Mouse (Mus musculus) limb, embryonic 14.5 days (tissue): ENCODE measurements at regions not wholly inside any gene's neighbourhood (a gene's known extent, or its start where the extent isn't known, plus 50 kb on each side); places are given as distances from the start of the nearest gene placed in this dataset.

Experiments
- ATAC-seq: fragments of 200-750 bp; cut with Nextera tagmentation; 2 replicates; pipeline ENCODE4 v1.8.0; 2017; ENCODE audit warnings: low read depth, moderate number of reproducible peaks, moderate TSS enrichment; ENCODE audit not compliant: low FRiP score
- DNase-seq: peaks from one replicate; pipeline ENCODE4 v3.0.0-alpha.2; 2015; ENCODE audit warnings: low spot score
- H3K27ac ChIP-seq: fragments of 300-500 bp; sonication (generic); replicated peaks from 2 replicates; pipeline ENCODE4 v1.5.1; 2014; ENCODE audit warnings: low read depth, mild to moderate bottlenecking, low read length, moderate library complexity, mixed read lengths
- H3K27me3 ChIP-seq: fragments of 300-500 bp; sonication (generic); 2 replicates; pipeline ENCODE4 v1.6.1; 2014; ENCODE audit warnings: low read length, mixed read lengths; ENCODE audit not compliant: control insufficient read depth, insufficient read depth
- H3K36me3 ChIP-seq: fragments of 300-500 bp; sonication (generic); 2 replicates; pipeline ENCODE4 v1.6.1; 2014; ENCODE audit warnings: mild to moderate bottlenecking, low read length, moderate library complexity, mixed read lengths; ENCODE audit not compliant: control insufficient read depth, insufficient read depth
- H3K4me1 ChIP-seq: fragments of 300-500 bp; sonication (generic); 2 replicates; pipeline ENCODE4 v1.6.1; 2014; ENCODE audit warnings: antibody characterized with exemption, low read length, mixed read lengths; ENCODE audit not compliant: control insufficient read depth, insufficient read depth
- H3K4me2 ChIP-seq: fragments of 300-500 bp; sonication (generic); replicated peaks from 2 replicates; pipeline ENCODE4 v1.6.1; 2014; ENCODE audit warnings: low read depth, mild to moderate bottlenecking, low read length, moderate library complexity; ENCODE audit not compliant: severe bottlenecking
- H3K4me3 ChIP-seq: fragments of 300-500 bp; sonication (generic); replicated peaks from 2 replicates; pipeline ENCODE4 v1.5.1; 2014; ENCODE audit warnings: low read length
- H3K9ac ChIP-seq: fragments of 300-500 bp; sonication (generic); 2 replicates; pipeline ENCODE4 v1.6.1; 2014; ENCODE audit warnings: mild to moderate bottlenecking, low read depth, low read length, moderate library complexity; ENCODE audit not compliant: severe bottlenecking
- H3K9me3 ChIP-seq: fragments of 300-500 bp; sonication (generic); 2 replicates; pipeline ENCODE4 v1.6.1; 2016; ENCODE audit warnings: low read length; ENCODE audit not compliant: control insufficient read depth
- POLR2A ChIP-seq: fragments of 200-500 bp; IDR thresholded peaks from 2 replicates; pipeline ENCODE4 v1.8.0; 2012; ENCODE audit warnings: inconsistent platforms, mild to moderate bottlenecking, moderate library complexity, borderline replicate concordance; ENCODE audit not compliant: insufficient read depth, insufficient read length; ENCODE audit errors: extremely low read depth
- WGBS: fragments of 180-500 bp; shearing (Covaris S2); extraction: QIAGEN DNeasy Blood & Tissue Kit; methylation state at CpG from one replicate; pipeline ENCODE4 v1.1.7; 2014; 5-methylcytosine and 5-hydroxymethylcytosine counted together

DNA sequence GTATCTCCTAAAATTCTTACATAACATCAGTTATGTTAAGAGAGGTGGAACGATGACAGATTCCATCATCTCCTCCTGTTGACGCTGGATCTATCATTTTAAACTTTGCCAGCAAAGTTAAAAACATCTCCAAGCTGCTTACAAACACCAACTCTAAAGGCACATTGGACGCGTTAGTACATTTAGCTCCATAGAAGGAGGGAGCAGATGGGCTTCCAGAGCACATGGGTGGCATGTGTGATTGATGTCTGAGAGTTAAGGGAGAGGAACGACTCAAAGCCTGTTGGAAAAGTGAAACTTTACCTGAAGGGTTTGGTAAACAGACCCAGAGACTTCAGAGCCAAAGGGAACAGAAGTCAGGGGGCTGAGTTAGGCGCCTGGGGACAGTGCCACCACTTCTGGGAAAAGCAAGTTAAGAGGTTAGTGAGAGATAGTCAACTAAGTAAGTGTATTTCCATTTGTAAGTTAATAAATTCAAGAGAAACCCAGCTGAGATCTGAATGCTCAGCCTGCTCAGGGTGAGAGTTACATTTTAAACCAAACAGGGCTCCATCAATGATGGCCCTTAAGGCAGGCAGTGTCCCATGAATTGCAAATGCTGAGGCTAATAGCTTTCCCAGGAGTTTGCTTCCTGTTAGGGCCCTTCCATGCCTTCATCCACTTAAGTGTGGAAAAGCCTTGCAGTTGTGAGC, 430.3 kb upstream of the Adamts16 start:
- H3K4me3 ChIP-seq = no peak overlapping the region
- no peaks in the 10 kb centered on the region for H3K36me3 ChIP-seq
- H3K9ac ChIP-seq = no peak overlapping the region
- no peak overlapping the region for H3K4me2 ChIP-seq
- no peak overlapping the region for H3K27ac ChIP-seq
- H3K27me3 ChIP-seq = no peaks in the 10 kb centered on the region
- ATAC-seq = no peak
- H3K4me1 ChIP-seq = no peaks in the 10 kb centered on the region
- TF ChIP-seq POLR2A = no peak
- H3K9me3 ChIP-seq = no peaks in the 10 kb centered on the region
- no peak for DNase-seq
- WGBS = 57% methylated on average over 6 of the region's 6 CpGs

DNA sequence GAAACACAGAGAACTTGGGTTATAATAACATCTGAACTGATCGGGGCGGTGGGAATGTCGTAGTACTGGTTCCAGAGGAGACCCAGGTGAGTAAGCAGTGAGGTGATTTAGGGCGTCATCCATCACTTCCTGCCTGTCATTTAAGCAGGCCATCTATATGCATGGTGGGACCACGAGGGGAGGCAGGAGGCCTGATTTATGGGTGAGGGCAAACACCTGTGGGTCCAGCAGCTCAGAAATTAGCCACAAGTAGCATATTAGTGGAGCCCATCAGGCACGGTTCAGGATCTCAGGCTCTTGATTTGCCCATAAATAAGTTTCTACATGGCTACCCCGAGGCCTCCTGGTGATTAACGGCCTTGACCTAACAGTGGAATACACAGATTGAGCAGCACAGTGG, 428.8 kb upstream of the Adamts16 start:
- Histone ChIP-seq H3K36me3 (no peaks in the 10 kb centered on the region), H3K4me3 (no peak overlapping the region), H3K4me1 (no peaks in the 10 kb centered on the region), H3K27ac (no peak overlapping the region), H3K4me2 (no peak overlapping the region), H3K9me3 (no peaks in the 10 kb centered on the region), H3K27me3 (no peaks in the 10 kb centered on the region), H3K9ac (no peak overlapping the region)
- DNase-seq (no peak), ATAC-seq (no peak)
- no peak for TF ChIP-seq POLR2A
- WGBS = 47% methylated on average over 8 of the region's 8 CpGs

DNA sequence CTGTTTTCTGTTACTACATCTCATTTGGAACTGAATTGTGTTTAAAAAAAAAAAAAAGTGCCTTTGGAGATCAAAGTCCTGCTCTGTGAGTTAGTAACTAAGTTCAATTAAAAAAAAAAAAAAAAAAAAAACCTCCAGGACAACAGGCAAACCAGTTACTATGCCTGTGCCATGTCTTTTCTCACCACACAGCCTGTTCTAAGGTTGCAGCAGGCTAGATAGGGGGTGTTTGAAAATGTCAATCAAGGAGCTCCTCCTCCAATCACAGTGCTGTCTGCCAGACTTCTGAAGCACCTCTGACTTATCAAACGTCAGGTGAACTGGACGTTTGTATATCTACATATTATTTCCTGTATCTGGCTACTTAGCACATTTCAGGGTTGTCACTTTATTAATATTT, 427.9 kb upstream of the Adamts16 start:
- WGBS = 65% methylated on average over 2 of the region's 2 CpGs
- no peaks in the 10 kb centered on the region for H3K27me3 ChIP-seq
- H3K9me3 ChIP-seq = no peaks in the 10 kb centered on the region
- H3K9ac ChIP-seq = no peak overlapping the region
- no peak for DNase-seq
- H3K4me3 ChIP-seq = no peak overlapping the region
- H3K4me2 ChIP-seq = no peak overlapping the region
- H3K27ac ChIP-seq = no peak overlapping the region
- no peaks in the 10 kb centered on the region for H3K36me3 ChIP-seq
- no peak for TF ChIP-seq POLR2A
- ATAC-seq = no peak
- no peaks in the 10 kb centered on the region for H3K4me1 ChIP-seq

DNA sequence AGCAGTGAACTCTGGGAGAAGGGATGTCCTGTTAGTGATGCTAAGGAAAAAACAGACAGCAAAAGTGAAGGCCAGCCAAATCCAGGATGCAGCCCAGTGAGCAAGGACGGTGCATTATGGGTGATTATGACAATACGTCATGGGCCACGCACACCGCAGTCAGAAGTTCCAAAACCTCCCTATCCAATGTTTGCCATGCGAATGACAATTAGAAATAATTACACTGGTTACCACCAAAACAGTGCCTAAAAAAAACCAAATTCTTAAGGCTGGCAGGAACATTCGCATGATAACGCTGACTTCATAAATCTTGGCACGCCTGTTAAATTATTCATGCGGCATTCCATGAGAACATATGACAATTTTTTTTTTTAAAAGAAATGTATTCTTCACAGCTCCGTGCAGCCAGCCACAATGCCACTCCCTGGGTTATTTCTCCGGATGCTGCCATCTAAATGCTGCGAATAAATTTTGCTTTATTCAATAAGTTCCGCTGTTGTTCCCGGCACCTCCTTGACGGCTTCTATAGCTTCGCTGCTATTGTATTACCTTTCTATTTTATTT, 421.8 kb upstream of the Adamts16 start:
- DNase-seq = no peak
- Histone ChIP-seq H3K4me3 (no peak overlapping the region), H3K36me3 (no peaks in the 10 kb centered on the region), H3K9me3 (no peaks in the 10 kb centered on the region), H3K9ac (no peak overlapping the region), H3K27ac (no peak overlapping the region), H3K4me2 (no peak overlapping the region), H3K27me3 (no peaks in the 10 kb centered on the region), H3K4me1 (no peaks in the 10 kb centered on the region)
- ATAC-seq = no peak
- 93% methylated on average over 16 of the region's 16 CpGs for WGBS
- TF ChIP-seq POLR2A = no peak

DNA sequence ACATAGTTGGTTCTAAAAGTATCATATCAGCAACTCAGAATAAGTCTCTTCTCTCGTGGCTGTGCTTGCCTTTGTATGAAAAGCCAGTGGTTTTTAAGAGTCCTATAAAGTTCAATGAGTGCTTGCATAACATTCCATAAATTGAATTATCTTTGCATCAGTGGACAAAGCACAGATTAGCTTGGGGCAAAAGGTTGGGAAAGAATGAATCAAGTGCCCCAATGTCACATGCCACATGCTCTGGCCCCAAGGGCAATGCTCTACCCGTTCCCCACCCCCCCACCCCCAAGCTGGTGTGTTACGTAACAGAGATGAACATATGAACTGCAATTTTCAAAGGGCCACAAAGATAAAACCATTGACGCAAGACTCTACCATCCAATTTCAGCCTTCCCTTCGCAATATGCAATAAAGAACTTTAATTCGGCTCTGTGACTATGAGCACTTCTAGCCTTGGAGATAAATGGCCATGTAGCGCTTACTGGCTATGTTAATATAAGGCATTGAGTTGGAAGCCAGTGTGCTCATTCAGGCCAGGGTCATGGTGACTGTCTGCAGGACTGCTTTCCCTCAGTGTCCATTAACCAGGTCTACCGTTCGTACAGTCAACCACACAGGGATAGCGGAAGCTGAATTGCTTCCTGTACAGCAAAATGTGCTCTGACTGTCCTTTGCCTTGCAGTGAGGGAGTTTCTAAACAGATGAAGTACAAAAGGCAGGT, 421.1 kb upstream of the Adamts16 start:
- DNase-seq = no peak
- TF ChIP-seq POLR2A = no peak
- Histone ChIP-seq H3K36me3 (no peaks in the 10 kb centered on the region), H3K4me2 (no peak overlapping the region), H3K27ac (no peak overlapping the region), H3K9me3 (no peaks in the 10 kb centered on the region), H3K27me3 (no peaks in the 10 kb centered on the region), H3K9ac (no peak overlapping the region), H3K4me1 (no peaks in the 10 kb centered on the region), H3K4me3 (no peak overlapping the region)
- ATAC-seq = no peak
- WGBS = 86% methylated on average over 10 of the region's 10 CpGs
